Mouse (Mus musculus): ENCODE measurements around the gene Apmap.

The Apmap gene

DNA sequence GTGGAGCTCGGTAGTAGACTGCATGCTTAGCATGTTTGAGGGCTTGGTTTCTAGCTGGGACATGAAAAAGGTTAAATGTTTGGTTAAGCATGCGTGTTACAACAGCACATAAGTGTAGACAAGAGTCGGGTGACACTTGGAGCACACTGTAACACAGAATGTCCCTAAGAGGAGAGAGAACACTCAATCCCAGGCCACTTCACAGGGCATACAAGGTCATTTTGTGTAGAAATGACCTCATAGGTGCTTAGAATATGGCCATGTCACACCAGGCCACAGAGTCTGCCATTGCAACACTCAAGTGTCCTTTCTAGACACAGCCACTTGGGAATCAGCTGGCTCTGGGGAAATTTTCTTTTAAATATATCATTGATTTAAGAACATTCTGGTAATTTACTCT is 15.6 kb upstream of the Apmap start:
- in situ Hi-C loops (cut with MboI, MseI), result loop anchor here in 1 of 2 experiments (5.0 to 25.0 kb wide), 2 partner anchors 782 to 1613 kb away; partner anchors contain the start of gene Csnk2a1

DNA sequence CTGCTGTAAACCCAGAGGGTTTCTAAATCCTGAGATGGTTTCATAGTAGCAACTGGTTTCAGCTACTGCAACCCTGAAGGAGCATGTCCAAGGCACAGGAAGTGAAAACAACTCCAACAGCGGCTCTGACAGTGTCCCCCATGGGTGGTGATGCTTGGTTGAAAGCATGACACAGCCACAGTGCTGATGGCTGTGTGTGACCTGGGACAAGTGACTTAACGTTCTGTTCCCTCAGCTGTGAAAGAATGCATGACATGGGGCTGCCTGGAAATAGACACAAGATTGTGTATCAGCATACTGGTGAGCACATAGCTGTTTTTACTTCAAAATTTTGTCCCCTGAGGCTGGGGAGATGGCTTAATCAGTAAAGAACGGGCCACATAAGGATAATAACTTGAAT is 13.3 kb upstream of the Apmap start:
- in situ Hi-C loops (cut with MboI, MseI), result loop anchor here in 1 of 2 experiments (5.0 to 25.0 kb wide), 2 partner anchors 779 to 1616 kb away; partner anchors contain the start of gene Csnk2a1

DNA sequence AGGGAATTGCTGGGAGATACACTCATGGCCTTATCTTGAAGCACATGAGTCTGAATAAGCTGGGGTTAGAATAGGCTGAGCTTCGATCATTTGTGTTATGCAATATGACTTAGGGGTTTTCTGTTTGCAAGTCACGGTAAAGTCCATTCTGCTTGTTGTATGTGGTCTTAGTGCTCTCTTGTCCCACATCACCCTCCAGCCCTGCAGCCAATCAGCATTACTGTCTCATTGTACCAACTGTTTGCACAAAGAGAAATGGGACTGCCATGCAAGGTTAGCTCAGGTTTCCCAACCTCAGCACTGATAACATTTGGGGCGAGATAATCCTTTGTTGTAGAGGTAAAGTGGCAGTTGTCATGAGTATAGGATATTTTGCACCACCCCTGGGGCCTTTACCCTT is 1.7 kb upstream of the Apmap start:
- in situ Hi-C loops (cut with MboI, MseI), result loop anchor here (5.0 to 25.0 kb wide), 2 partner anchors 62 to 1627 kb away; partner anchors contain the start of gene Csnk2a1 (in 1 of the 2)

DNA sequence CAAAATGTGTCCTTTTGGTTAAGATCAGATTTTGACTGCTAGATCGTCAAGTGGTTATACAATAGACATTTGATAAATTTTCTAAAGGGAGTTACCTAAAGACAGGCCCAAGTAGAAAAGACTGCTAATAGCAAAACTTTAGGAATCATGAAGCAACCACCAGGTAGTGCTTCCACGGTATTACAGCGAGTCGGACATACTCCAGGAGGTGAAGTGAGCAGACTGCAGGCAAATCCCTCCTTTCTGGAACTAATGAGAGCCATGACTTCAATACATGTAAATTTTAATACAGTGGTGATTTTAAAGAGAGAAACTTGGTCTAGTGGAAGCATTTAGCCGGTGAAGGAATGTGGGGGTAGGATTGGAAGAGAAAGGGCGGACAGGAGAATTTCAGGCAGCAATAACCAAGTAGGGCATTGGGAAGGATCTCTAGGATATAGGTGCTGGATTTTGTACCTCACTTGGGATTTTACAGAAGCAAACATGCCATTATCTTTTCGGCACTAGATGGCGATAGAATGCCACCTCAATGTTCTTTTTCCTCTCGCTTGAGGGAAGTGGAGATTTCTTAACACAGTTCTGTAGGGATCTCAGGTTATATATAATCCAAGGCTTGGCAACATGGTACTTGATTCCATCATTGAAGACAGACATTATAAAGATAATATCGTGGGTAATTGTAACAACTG is 649 bp upstream of the Apmap start:
- in situ Hi-C loops (cut with MboI, MseI), result loop anchor here in 1 of 2 experiments (25.0 kb wide), 1 partner anchor 1628 kb away; the partner anchor contains the start of gene Csnk2a1

DNA sequence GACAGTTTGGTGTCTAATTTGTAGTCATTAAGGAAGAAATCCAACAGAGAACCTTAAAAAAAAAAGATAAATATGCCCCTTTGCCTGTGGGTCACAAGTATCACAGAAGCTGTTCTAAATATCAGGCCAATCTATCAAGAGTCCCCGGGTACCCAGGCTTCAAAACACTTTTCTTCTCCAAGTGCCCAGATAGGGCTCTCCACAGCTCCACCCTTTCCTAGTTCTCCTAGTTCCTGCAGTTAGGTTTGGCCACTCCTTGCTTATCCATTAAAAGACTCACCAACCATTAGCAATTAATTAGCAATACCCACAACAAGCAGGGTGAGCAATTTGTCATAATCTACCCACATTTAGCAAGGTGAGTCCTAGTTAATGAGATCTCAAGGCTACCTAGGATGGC is 1.3 kb downstream of the Apmap start:
- in situ Hi-C loops (cut with MboI, MseI), result loop anchor here in 1 of 2 experiments (25.0 kb wide), 1 partner anchor 1630 kb away; the partner anchor contains the start of gene Csnk2a1

DNA sequence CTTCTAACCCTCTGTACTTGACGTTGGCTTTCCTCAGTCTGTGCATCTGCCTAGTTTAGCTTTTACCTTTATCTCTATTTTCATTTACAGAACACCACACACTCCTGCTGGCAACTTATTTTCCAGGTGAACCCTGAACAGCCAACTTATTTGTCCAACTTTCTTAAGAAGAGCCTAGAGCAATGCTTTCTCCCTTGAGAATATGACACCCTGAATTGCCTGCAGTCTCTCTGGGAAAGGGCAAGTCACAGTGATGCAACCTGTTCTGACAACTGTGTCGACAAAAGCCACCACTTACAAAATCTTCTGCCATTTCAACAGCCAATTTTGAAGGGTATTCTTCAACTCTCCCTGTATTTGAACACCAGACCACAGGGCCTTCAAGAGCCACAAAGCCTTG is 3.6 kb downstream of the Apmap start:
- in situ Hi-C loops (cut with MboI, MseI), result loop anchor here in 1 of 2 experiments (25.0 kb wide), 1 partner anchor 1632 kb away; the partner anchor contains the start of gene Csnk2a1

DNA sequence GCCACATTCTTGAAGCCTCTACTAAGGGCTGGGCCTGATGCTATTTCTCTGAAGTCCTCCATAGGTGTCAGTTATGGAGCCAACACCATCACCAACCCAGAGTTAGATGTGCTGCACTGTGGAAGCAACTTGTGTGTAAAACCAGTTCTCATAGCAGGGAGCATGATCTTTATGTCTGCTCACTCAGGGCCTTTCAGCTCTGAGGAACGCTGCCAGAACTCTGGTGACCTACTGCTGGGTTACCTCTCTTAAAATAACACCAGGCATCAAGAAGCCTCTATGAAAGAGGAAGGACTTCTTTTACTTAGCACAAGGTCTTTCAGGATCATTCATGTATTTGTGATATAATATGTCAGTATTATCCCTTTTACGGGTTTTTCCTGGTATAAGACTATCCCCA is 6.2 kb downstream of the Apmap start:
- in situ Hi-C loops (cut with MboI, MseI), result loop anchor here in 1 of 2 experiments (25.0 kb wide), 1 partner anchor 1635 kb away; the partner anchor contains the start of gene Csnk2a1

DNA sequence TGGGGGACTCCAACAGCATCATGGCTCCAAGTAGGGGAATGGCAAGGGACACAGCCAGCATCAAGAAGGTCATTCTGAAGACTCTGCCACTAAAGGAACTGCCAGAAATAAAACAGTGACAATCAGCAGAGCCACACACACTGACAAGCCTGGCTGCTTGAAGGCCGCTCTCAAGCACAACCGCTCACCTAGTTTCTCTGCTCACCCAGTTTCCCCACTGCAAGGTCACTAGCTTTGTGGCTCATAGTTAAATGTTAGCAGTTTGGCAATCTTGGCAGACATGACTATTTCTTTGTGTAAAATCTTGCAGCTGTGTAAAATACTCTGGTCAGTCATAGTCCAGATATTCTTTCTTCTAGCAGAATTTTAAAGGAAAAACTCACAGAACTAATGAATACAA is 8.1 kb downstream of the Apmap start:
- in situ Hi-C loops (cut with MboI, MseI), result loop anchor here in 1 of 2 experiments (25.0 kb wide), 1 partner anchor 1637 kb away; the partner anchor contains the start of gene Csnk2a1

DNA sequence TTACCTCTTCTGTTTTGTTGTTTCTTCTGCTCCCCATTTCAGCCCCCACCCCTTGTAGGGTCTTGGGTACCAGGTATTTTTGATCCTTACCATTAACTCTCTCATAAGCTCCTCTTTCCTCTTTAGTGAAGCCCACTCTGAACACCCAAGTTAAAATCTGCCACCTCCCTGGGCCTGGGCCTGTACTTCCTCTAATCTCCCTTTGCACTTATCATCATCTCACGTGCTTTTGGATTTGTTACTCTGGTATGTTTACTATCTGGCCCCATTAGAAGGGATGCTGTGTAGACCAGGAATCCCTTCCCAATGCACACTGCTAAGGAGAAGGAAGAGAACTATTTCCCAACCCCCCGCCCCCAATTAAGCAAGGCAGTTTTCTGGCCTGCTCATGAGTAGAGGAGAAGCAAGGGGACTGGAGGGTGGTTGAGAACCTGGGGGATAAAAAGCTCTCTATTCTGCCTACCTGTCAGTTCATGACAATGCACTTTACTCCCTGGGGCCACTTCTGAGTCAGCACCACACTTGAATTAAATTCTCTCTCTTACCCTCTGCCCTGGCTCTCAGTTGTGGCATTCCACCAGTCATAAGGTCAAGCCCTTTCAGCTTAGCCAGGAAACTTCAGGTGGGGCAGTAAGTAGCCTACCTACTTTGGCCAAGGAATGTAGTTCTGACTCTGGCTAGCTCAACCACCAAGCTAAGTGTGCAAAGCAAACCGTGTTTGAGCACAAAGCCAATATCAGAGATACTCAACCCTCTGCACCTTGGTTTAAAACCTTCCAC is 12.8 kb downstream of the Apmap start:
- in situ Hi-C loops (cut with MboI, MseI), result no loop called here

DNA sequence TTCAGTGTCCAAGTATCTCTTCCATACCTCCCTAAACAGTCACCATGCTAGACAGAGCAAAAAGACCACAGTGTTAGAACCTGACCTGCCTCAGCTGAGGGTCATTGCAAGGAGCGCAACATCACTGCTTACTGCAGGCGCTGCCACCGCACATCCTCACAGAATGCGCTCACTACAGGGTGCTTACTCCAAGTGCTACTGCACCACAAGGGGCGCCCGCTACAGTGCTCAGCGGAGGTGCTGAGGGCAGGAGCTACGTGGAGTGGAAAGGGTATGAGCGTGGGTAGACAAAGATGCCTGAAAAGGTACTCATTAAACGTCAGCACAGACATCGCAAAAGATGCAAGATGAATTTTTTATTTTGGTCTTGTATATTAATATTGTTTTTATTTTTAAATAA is 19.3 kb downstream of the Apmap start:
- in situ Hi-C loops (cut with MboI, MseI), result no loop called here

DNA sequence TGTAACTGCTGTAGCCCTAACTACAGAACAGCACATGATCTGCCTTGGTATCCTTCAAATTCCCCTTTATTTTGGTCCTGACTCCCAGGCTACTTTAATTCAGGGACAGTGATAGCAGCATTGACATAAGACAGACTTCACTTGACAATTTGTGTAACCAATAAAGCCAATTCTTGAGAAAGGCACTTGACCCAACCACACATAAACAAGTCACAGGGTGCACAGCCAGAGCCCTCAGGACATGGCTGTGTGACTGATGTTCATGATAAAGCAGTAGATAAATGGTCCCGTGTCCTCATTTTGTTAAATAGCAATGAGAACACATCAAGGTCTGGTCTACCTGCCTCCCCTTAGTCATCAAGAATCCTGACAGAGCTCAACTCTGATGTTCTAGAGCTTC is 28.7 kb downstream of the Apmap start:
- in situ Hi-C loops (cut with MboI, MseI), result loop anchor here in 1 of 2 experiments (10.0 kb wide), 1 partner anchor 325 kb away; the partner anchor contains the start of genes Abhd12 and Gins1

DNA sequence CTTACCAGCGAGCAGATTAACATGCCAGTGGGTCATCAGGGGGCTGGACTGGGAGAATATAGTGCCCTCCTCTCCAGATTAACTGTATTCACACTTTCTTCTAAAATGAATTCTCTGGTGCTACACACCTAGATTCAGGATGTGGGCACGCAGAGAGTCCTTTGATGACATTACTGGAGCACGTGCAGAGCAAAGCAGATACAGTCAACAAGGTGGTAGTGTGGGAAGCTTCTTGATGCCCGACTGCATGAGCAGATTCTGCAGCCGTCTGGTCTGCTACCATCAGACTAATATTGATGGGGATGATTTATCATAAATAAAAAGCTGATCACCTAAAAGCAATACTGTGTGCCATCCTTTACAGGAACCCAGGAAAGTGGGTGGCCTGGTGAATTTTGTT is 29.8 kb downstream of the Apmap start:
- in situ Hi-C loops (cut with MboI, MseI), result loop anchor here in 1 of 2 experiments (10.0 kb wide), 1 partner anchor 326 kb away; the partner anchor contains the start of genes Abhd12 and Gins1

DNA sequence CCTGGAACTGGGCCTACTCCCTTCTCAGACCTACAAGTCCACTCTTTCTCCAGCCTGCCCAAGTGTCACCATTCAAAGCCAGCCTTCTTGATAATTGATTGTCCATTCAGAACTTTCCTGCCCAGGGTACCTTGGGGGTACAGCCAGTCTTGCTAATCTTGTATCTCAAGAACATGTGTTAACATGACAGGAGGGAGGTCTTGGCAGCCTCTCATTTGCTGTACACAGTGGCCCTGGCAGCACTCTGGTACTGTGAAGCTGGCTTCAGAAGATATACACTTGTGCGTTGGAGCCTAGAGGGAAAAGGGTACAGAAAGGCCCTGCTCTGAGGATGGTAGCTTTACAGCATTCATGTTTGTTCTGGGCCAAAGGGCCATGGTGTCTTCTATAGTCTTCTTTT is 32.1 kb downstream of the Apmap start:
- in situ Hi-C loops (cut with MboI, MseI), result loop anchor here in 1 of 2 experiments (10.0 kb wide), 1 partner anchor 329 kb away; the partner anchor contains the start of genes Abhd12 and Gins1

DNA sequence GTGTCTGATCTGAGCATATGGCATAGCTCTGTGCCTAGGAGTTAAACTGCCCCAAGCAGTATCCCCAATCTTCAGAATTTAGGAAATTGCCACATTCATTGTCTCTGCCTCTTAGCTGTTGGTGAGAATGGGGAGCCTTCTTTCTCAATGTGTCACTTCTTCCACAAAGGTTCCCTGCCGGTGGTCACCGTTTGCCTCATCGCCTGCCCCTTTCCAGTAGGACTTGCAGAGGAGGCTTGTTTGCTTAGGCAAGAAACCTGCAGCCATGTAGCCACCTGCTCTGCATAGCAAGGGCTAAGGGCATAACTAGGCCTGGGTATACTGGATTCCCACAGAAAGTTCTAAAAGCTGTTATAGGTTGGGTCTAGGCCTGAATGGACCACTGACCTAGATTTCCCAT is 35.9 kb downstream of the Apmap start:
- in situ Hi-C loops (cut with MboI, MseI), result loop anchor here (5.0 to 25.0 kb wide), 4 partner anchors 175 to 1710 kb away; partner anchors contain the start of genes 9230104L09Rik (in 1 of the 2), Abhd12 (in 1 of the 2), Entpd6 (in 1 of the 2) and Gins1 (in 1 of the 2)

DNA sequence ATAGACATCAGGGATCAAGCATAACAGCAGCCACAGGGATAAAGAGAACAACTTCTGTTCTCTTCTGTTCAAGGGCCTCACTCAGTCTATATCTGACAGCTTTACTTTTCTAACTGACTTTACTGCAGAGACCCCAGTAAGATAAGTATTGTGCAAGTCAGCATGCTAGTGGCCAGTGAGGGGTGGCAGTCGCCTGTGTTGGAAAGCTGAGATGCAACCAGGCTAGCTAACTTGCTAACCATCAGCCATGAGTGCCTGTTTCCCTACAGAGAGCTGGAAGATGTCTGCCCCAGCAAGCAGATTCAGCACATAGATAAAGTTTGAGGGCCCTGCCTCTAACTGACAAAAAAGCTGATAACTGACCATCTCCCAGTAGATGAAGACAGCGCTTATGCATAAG is 37.6 kb downstream of the Apmap start:
- in situ Hi-C loops (cut with MboI, MseI), result loop anchor here (5.0 to 25.0 kb wide), 4 partner anchors 177 to 1708 kb away; partner anchors contain the start of genes 9230104L09Rik (in 1 of the 2), Abhd12 (in 1 of the 2), Entpd6 (in 1 of the 2) and Gins1 (in 1 of the 2)

DNA sequence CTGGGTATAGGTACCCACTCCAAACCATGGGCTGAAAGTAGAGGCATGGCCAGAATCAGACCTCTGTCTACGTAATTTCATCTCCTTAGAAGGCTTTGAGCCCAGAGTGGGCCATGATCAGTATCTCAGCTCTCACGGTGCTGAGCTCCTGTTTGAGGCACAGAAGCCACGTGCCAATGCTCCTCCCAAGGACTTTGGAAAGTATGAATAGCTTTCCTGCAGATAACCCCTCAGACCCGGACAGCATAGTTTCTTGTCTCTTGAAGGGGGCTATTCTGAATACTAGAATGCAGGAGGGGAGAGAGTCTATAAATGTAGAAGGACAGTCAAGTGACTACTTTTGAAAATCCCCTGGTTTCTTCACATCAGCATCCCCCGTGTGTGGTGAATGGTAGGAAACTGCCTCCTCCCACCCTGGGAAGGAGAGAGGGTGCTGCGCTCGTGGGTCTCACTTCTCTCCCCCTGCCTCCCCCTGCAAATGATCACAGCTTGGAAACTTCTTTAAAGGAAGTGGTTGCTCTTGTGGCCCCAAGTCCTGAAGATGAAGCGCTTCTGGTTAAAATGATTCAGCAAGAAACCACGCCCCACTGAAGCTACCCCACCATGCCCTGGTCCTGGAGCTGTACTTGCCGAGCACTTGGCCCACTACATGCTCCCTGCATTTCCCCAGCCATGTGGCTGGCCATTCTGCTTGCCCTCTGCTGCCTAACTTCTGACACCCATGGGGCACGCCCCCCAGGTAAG is 38.3 kb downstream of the Apmap start, which contains the start of gene Cst7:
Gene Cst7 (plus strand): TSS at position 569 of the 744 bp plus-strand sequence.
- in situ Hi-C loops (cut with MboI, MseI), result loop anchor here (5.0 to 25.0 kb wide), 5 partner anchors 102 to 1708 kb away; partner anchors contain the start of genes 9230104L09Rik (in 1 of the 2), Abhd12 (in 1 of the 2), Entpd6 (in 1 of the 2) and Gins1 (in 1 of the 2)

DNA sequence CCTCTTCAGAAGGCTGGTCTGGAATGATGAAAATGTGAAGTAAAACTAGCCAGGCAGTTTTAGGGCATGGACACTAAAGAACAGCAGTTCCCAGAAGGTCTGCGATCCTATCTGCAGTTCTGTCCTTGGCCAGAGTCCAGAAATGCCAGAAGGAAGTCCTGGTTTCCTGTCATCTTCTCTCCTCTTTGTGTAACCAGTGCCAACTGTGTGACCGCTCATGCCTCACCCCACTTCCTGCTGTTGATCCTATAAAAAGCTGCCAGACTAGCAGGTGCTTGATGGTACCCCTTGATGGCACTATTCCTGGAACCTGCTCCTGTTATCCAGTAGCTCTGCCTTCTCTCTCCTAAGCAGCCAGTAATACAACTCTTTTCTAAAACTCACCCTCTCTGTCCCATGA is 41.3 kb downstream of the Apmap start:
- in situ Hi-C loops (cut with MboI, MseI), result loop anchor here (5.0 to 25.0 kb wide), 2 partner anchors 105 to 1705 kb away; partner anchors contain the start of gene 9230104L09Rik (in 1 of the 2)

DNA sequence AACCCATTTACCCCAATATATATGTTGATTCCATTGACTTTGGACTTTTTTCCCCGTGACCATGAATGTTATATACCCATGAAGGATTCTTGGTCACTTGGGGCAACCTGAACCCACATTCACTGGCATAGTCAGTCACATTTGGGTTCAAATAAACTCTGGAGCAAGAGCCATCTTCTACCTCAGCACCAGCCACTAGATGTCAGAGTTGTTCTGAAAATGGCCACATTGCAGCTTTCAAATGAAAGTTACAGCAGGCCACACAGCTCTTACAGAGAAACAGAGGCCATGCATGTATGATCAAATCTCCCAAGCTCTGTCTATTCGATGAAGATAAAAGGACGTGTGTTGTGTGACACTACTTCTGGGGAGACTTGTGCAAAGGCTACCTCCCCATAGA is 49.8 kb downstream of the Apmap start:
- in situ Hi-C loops (cut with MboI, MseI), result loop anchor here in 1 of 2 experiments (25.0 kb wide), 1 partner anchor 1696 kb away; the partner anchor contains the start of gene 9230104L09Rik

DNA sequence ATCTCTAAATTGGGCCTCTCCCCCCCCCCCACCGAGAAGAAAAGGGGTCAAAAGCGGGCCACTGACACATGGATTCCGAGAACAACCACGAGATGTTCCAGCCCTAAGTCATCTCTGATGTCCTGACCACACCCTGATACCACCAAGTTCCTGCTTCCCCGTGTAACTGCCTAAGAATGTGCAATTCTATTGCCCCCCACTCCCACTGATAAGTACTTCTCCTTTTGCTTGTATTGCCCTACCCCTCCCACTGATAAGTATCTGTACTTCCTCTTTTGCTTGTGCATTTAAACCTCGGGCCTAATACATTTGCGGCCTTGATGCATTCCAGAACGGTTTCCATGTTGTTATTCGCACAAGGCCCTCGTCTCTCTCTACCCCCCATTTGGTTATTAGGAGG is 58.8 kb downstream of the Apmap start:
- in situ Hi-C loops (cut with MboI, MseI), result loop anchor here in 1 of 2 experiments (25.0 kb wide), 1 partner anchor 713 kb away; no protein-coding TSS in a partner anchor

Data from T-helper 17 cell (primary cell).